Mouse (Mus musculus): ENCODE data around the gene Aida. TPM values are rescaled to one million over a fixed set of nuclear protein-coding genes. Genes with fewer than 3 reads are reported as not detected.
A peak's percentile ranks its signal among the peaks of the same experiment; 100 is the strongest.

The Aida gene
- total RNA-seq, 2 experiments from 2014 or later = 51.6 to 56.5 TPM

DNA sequence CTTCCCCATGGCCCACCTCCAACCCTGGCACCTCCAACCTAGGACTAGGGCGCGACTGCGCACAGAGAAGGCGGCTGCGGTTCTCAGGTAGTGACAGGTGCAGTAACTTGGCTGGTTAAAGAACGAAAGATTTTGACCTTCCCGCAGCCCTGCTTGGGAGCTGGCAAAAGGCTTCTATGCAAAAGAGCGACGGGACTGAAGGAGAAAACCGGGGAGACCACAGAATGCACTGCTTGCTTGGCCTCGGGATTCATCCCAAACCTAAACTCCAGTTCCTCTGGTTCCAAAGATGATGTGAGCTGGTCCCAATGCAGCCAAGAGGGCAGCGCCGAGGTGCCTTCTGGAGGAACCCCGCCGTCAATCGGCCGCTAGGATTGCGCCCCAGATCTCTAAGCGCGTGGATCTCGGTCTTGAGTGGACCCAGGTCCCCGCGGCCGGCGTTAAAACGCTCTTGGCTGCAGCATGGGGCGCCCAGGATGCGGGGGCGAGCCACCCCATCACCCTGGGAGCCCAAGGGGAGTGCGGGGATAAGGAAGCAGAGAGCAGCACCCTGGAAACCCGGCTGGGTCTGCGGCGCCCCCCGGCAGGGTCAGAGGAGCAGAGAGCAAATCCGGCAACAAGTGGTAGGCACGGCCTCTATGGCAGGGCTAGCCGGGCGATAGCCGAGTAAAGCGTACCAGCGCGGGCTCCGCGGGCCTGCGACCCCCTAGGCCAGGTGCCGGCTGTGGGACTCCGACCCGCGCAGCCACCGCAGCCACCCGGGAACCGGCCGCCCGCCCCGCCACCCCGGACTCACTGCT lies 72.4 kb downstream of the Aida start:
- intact Hi-C loops (cut with DNase I) = loop anchor here (2.0 kb wide), 1 partner anchor 20 kb away; the partner anchor contains the start of gene Taf1a
- H3K4me3 ChIP-seq = peak overlapping the region; percentile 74
- peak; percentile 28 to 33 for DNase-seq (ENCODE audit: extremely low spot score in 1 of 2, low spot score in 2 of 2)
- H3K27ac ChIP-seq = peak overlapping the region; percentile 80
- no peak for TF ChIP-seq CTCF (IDR thresholded peaks at IDR 0.05)

DNA sequence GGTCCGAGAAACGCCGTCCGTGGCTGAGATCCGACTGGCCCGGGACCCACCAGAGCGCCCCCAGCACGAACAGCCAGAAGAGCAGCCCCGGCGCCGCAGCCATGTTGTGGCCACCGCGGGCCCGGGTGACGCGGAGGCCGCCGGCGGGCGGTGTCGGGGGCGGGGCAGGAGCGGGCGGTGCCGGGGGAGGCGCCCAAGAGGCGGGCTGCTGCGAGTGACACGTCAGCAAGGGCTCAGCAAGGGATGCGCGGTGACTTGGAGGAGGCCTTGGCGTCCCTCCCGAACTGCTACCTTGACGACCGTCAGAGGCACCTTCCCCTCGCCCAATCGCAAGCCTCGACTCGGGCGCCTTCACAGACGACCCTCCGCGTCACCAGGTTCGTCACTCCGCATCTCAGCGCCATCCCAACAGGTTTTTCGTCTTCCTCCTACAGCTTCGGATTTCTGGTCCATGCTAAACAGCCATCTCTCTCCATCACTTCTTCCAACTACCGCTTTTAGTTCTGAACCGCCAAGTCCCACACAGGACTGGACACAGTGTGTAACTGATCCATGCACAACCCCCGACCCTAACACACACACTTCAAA lies 73.1 kb downstream of the Aida start, which contains the start of gene Mia3:
Mia3 (minus strand) TSS at position 127 of the 588 bp plus-strand sequence.
- peak; percentile 32 for TF ChIP-seq CTCF (IDR thresholded peaks at IDR 0.05)
- intact Hi-C loops (cut with DNase I) = loop anchor here (2.0 kb wide), 1 partner anchor 19 kb away; the partner anchor contains the start of gene Taf1a
- Histone ChIP-seq H3K27ac (peak within 1 kb of the TSS; percentile 80), H3K4me3 (peak within 1 kb of the TSS; percentile 74)
- peak; percentile 96 to 97 for DNase-seq (ENCODE audit: extremely low spot score in 1 of 2, low spot score in 2 of 2)

DNA sequence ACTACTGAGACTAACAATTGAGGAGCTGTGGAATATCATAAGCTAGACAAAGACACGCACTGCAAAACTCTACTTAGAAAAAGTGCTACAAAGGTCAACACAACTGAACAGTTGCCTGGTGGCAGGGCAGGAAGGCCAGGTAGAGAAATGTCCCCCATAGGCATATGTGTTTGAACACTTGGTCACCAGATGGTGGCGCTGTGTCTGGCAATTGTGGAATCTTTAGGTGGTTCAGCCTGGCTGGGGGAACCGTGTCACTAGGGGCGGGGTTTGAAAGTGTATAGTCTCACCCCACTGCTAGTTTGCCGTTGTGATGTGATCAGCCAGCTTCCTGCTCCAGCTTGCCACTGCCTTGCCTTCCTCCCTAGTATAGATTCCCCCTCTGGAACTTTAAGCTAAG lies 78.3 kb downstream of the Aida start:
- no peak for DNase-seq (ENCODE audit: extremely low spot score in 1 of 2, low spot score in 2 of 2)
- no peak for TF ChIP-seq CTCF (IDR thresholded peaks at IDR 0.05)
- Histone ChIP-seq H3K27ac (no peak overlapping the region), H3K4me3 (no peak overlapping the region)
- intact Hi-C loops (cut with DNase I) = no loop called here

Other genes starting within 250 kb of the Aida start
- 1 to 10 TPM; 5.4 to 7.7 TPM for gene Disp1, start 75.1 kb upstream of the Aida start, total RNA-seq (2021)
- gene Brox, start 679 bp downstream of the Aida start, total RNA-seq (2021) = 10 to 100 TPM; 52.0 to 55.4 TPM
- gene Mia3, start 73.0 kb downstream of the Aida start, total RNA-seq (2021) = 100 to 1,000 TPM; 236 to 257 TPM
- 10 to 100 TPM; 18.9 to 19.9 TPM for gene Taf1a, start 92.4 kb downstream of the Aida start, total RNA-seq (2021)
- under 1 TPM; 0.19 to 0.29 TPM for gene Hhipl2, start 121.6 kb downstream of the Aida start, total RNA-seq (2021)